Mouse (Mus musculus) kidney, embryonic 14.5 days (tissue): ENCODE data around the gene Nol3. TPM values are rescaled to one million over a fixed set of nuclear protein-coding genes. Genes with fewer than 3 reads are reported as not detected.
A peak's percentile ranks its signal among the peaks of the same experiment; 100 is the strongest.
"Not testable (repeated sequence)": the region's sequence is repeated elsewhere in the genome, so short reads cannot be mapped to it uniquely, and the experiment has no call there.

Source experiments
- ATAC-seq: fragments of 200-750 bp; cut with Nextera tagmentation; 2 replicates; pipeline ENCODE4 v1.8.0; 2017; ENCODE audit warnings: moderate number of reproducible peaks, mild to moderate bottlenecking, moderate TSS enrichment, moderate library complexity; ENCODE audit not compliant: low FRiP score, low TSS enrichment
- H3K27ac ChIP-seq: fragments of 300-500 bp; sonication (generic); 2 replicates; pipeline ENCODE4 v1.5.1; 2014; ENCODE audit warnings: low read depth, mild to moderate bottlenecking, low read length, moderate library complexity, mixed read lengths
- H3K27me3 ChIP-seq: fragments of 300-500 bp; sonication (generic); 2 replicates; pipeline ENCODE4 v1.6.1; 2014; ENCODE audit warnings: mild to moderate bottlenecking, low read length; ENCODE audit not compliant: control insufficient read depth, insufficient read depth
- H3K36me3 ChIP-seq: fragments of 300-500 bp; sonication (generic); 2 replicates; pipeline ENCODE4 v1.6.1; 2014; ENCODE audit warnings: low read length, mixed read lengths; ENCODE audit not compliant: control insufficient read depth, insufficient read depth
- H3K4me1 ChIP-seq: fragments of 300-500 bp; sonication (generic); 2 replicates; pipeline ENCODE4 v1.6.1; 2014; ENCODE audit warnings: low read length, mixed read lengths; ENCODE audit not compliant: control insufficient read depth, insufficient read depth
- H3K4me2 ChIP-seq: fragments of 300-500 bp; sonication (generic); replicated peaks from 2 replicates; pipeline ENCODE4 v1.6.1; 2014; ENCODE audit warnings: low read depth, mild to moderate bottlenecking, low read length
- H3K4me3 ChIP-seq: fragments of 300-500 bp; sonication (generic); 2 replicates; pipeline ENCODE4 v1.5.1; 2014; ENCODE audit warnings: mild to moderate bottlenecking, low read length
- H3K9ac ChIP-seq: fragments of 300-500 bp; sonication (generic); 2 replicates; pipeline ENCODE4 v1.6.1; 2014; ENCODE audit warnings: low read depth, mild to moderate bottlenecking, low read length, moderate library complexity
- H3K9me3 ChIP-seq: fragments of 300-500 bp; sonication (generic); 2 replicates; pipeline ENCODE4 v1.6.1; 2016; ENCODE audit warnings: low read length; ENCODE audit not compliant: control insufficient read depth
- WGBS: fragments of 180-500 bp; shearing (Covaris S2); extraction: QIAGEN DNeasy Blood & Tissue Kit; methylation state at CpG from one replicate; pipeline ENCODE4 v1.1.7; 2014; 5-methylcytosine and 5-hydroxymethylcytosine counted together
- polyA plus RNA-seq: library from polyadenylated mRNA; unstranded; fragments of >200 nt; fragmentation: Nextera tagmentation; extraction: Ambion mirVana; gene quantifications from 2 replicates; pipeline ENCODE4 v1.2.1, GENCODE M21; 2014

Gene Nol3
- polyA plus RNA-seq = 0.85 and 1.1 TPM in 2 replicates

- peaks cover 90% of the 10 kb centered on the region for H3K27me3 ChIP-seq
- no peak for ATAC-seq
- no peak within 1 kb of the TSS for H3K27ac ChIP-seq
Measured at GRCm38 (mm10) chr8:105275840-105276239, at the start of gene Nol3. Nol3 (plus strand) TSS chr8:105276140.

DNA sequence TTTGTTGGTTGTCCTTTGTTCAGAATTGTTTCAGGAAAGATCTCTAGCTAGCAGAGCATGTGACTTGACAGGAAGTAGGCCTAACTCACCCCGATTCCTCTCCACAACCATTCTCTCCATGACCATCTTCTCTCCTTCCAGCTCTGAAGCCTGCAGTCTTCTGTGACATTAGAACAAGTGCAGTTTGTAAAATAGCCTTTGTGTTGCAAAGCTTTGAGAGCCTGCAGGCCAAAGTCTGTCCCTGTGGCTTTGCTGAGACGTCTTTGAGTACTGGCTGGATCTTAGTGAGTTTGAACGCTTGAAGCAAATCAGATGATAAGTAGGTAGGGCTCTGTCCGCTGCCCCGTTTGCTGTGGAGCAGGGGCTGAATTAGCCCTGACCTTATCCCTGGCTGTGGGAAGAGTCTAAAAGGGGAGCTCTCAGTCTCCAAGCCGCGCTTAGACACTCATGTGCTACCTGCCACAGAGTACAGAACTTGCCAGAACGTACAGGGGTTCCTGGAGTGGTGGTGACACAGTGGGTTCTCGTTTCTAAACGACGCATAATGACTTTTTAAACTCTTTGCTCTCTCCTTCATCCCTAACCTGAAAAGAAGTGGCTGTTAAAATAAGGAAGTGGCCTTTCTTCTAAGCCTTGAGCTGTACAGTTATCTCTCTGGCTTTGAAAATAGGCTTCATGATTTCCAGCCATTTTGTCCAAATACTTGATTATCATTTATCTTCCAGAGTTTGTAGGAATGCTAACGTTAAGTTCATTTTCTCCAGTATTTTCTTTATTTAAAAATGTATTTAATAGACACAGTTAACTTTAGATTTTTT is 44.2 kb upstream of the Nol3 start:
- H3K4me3 ChIP-seq = no peak overlapping the region
- no peaks in the 10 kb centered on the region for H3K27me3 ChIP-seq
- no peak overlapping the region for H3K4me2 ChIP-seq
- ATAC-seq = no peak
- H3K9ac ChIP-seq = no peak overlapping the region
- H3K9me3 ChIP-seq = no peaks in the 10 kb centered on the region
- WGBS = 87% methylated on average over 12 of the region's 12 CpGs
- no peak overlapping the region for H3K27ac ChIP-seq
- H3K4me1 ChIP-seq = 0 out of 2 replicates have a peak, but pooled peaks cover 4% of the 10 kb centered on the region
- H3K36me3 ChIP-seq = peaks cover 20% of the 10 kb centered on the region; the same call in 1 of the 2 replicates

More at GRCm38 (mm10) chr8:105275840-105276239, at the start of gene Nol3:
- 7% methylated on average over 10 of the region's 10 CpGs for WGBS
- H3K4me1 ChIP-seq = peaks cover 17% of the 10 kb centered on the region; the same call in 1 of the 2 replicates
- H3K4me3 ChIP-seq = peak within 1 kb of the TSS; percentile 34
- no peaks in the 10 kb centered on the region for H3K9me3 ChIP-seq
- H3K9ac ChIP-seq = 0 out of 2 replicates have a peak within 1 kb of the TSS, but pooled peaks have one; percentile 29
- no peaks in the 10 kb centered on the region for H3K36me3 ChIP-seq
- H3K4me2 ChIP-seq = peak within 1 kb of the TSS; percentile 53

DNA sequence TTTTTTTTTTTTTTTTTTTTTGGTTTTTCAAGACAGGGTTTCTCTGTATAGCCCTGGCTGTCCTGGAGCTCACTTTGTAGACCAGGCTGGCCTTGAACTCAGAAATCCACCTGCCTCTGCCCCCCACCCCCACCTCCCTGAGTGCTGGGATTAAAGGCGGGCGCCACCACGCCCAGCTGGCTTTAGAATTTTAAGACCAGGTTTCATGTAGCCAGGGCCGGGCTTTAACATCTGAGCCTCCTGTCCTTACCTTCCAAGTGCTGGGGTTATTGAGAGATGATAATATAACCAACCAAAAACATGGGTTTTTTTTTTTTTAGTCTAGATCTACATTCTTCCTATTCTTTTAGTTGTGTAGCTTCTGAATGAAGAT is 43.6 kb upstream of the Nol3 start:
- not testable (repeated sequence) for H3K9me3 ChIP-seq, H3K27ac ChIP-seq, H3K4me1 ChIP-seq, H3K4me2 ChIP-seq, H3K9ac ChIP-seq, ATAC-seq, H3K27me3 ChIP-seq, H3K4me3 ChIP-seq
- 94% methylated on average over 4 of the region's 4 CpGs for WGBS
- peaks cover 20% of the 10 kb centered on the region; the same call in 1 of the 2 replicates for H3K36me3 ChIP-seq

DNA sequence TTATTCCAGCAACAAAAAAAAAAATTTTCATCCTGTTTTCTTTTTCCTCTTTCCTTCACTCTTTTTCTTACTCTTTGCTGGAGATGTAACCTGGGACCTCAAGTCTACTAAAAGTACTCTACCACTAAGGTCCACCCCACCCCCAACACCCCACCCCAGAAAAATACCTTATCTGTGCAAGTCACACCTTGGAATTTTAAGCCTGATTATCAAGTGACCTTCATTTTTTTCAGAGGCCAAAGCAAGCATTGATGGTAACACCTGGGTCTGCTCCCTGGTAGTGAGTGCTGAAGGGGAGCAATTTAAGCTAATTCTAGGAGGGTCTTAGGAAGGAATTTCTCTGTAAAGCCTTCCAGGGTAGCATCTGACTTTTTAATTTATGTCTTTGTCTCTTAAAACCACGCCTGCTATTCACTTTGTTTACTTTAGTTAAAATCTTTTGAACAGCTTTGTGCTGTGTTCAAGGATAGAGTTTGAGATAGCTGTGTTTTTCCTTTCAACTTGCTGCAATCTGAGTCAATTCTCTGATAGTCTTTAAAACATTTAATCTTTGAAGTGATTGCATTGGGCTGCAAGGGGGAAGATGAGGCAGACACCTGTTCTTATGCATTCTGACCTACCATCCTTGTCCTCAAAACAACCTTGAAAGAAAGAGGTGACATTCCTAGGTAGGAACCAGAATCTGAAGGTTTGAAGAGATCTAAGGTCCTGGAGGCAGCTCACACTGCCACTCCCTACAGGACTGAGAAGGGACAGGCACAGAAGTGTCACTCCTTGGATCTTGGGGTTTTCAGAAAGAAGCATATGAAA is 42.6 kb upstream of the Nol3 start:
- no peak overlapping the region for H3K27ac ChIP-seq
- H3K9ac ChIP-seq = no peak overlapping the region
- no peak for ATAC-seq
- no peak overlapping the region for H3K4me3 ChIP-seq
- no peaks in the 10 kb centered on the region for H3K27me3 ChIP-seq
- H3K9me3 ChIP-seq = no peaks in the 10 kb centered on the region
- H3K4me1 ChIP-seq = no peaks in the 10 kb centered on the region
- no peak overlapping the region for H3K4me2 ChIP-seq
- WGBS = 44% methylated on average over 1 of the region's 1 CpGs
- peaks cover 20% of the 10 kb centered on the region; the same call in 1 of the 2 replicates for H3K36me3 ChIP-seq

DNA sequence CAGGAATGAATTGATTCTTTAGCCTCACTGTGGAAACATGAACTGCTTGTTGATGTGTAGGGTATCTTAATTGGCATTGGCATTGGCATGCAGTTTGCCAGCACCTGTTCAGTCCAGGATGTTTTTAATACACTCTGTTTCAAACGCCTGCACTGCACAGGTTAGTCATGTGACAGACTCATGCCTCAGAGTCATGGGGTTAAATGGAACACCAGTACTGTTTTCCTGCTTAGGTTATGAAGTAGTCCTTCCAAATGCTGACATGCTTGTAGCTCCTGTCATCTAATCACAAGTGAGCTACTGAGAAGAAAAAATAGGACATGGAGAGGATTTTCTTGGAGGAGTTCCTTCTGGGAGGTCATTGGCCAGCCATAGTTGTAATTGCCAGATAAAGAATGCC is 40.7 kb upstream of the Nol3 start:
- H3K27me3 ChIP-seq = no peaks in the 10 kb centered on the region
- no peak for ATAC-seq
- H3K4me1 ChIP-seq = no peaks in the 10 kb centered on the region
- H3K9me3 ChIP-seq = no peaks in the 10 kb centered on the region
- no peak overlapping the region for H3K9ac ChIP-seq
- no peak overlapping the region for H3K4me3 ChIP-seq
- H3K27ac ChIP-seq = no peak overlapping the region
- peaks cover 35% of the 10 kb centered on the region for H3K36me3 ChIP-seq
- H3K4me2 ChIP-seq = no peak overlapping the region
- WGBS = 89% methylated on average over 1 of the region's 1 CpGs

GRCm38 (mm10) chr8:105237442-105238142 is 38.3 kb upstream of the Nol3 start:
- 81% methylated on average over 14 of the region's 14 CpGs for WGBS
- no peak for ATAC-seq

GRCm38 (mm10) chr8:105241016-105241415 is 34.9 kb upstream of the Nol3 start:
- Histone ChIP-seq H3K4me2 (no peak overlapping the region), H3K27ac (no peak overlapping the region), H3K4me3 (no peak overlapping the region), H3K27me3 (no peaks in the 10 kb centered on the region), H3K36me3 (peaks cover 36% of the 10 kb centered on the region), H3K9me3 (no peaks in the 10 kb centered on the region), H3K4me1 (no peaks in the 10 kb centered on the region), H3K9ac (no peak overlapping the region)
- no peak for ATAC-seq
- 97% methylated on average over 7 of the region's 7 CpGs for WGBS

More at GRCm38 (mm10) chr8:105237442-105238142, 38.3 kb upstream of the Nol3 start:
- Histone ChIP-seq H3K36me3 (peaks cover 49% of the 10 kb centered on the region), H3K4me2 (no peak overlapping the region), H3K27me3 (no peaks in the 10 kb centered on the region), H3K9me3 (no peaks in the 10 kb centered on the region), H3K4me3 (no peak overlapping the region), H3K4me1 (no peaks in the 10 kb centered on the region), H3K9ac (no peak overlapping the region), H3K27ac (no peak overlapping the region)

DNA sequence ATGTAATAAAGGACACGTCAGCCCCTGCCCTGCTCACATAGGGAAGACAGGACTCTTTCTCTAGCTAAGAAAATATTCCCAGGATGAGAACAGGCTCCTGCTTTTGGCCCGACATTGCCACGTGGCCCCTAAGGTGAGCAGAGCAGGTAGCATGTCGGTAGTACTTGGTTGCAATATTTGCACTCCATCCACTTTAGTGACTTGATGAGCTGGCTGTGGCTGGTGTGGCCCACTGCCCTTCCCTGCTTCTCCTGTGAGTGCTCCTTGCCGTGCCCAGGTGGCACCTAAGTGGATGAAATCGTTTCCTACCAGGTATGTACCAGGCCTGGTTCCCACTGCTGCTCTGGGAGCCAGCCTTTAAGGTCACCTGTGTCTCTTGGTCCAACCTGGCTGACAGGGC is 24.0 kb upstream of the Nol3 start:
- ATAC-seq = no peak
- Histone ChIP-seq H3K9me3 (no peaks in the 10 kb centered on the region), H3K4me3 (no peak overlapping the region), H3K36me3 (peaks cover 49% of the 10 kb centered on the region), H3K4me1 (peaks cover 11% of the 10 kb centered on the region; the same call in 1 of the 2 replicates), H3K27ac (no peak overlapping the region), H3K4me2 (no peak overlapping the region), H3K27me3 (peaks cover 12% of the 10 kb centered on the region; the same call in 1 of the 2 replicates), H3K9ac (no peak overlapping the region)
- 94% methylated on average over 6 of the region's 6 CpGs for WGBS
